Mouse (Mus musculus): ENCODE data around the gene Ptgis. TPM values are rescaled to one million over a fixed set of nuclear protein-coding genes. Genes with fewer than 3 reads are reported as not detected.

The Ptgis gene
- polyA plus RNA-seq, 1 experiment from 2014 or later = 37.6 TPM

DNA sequence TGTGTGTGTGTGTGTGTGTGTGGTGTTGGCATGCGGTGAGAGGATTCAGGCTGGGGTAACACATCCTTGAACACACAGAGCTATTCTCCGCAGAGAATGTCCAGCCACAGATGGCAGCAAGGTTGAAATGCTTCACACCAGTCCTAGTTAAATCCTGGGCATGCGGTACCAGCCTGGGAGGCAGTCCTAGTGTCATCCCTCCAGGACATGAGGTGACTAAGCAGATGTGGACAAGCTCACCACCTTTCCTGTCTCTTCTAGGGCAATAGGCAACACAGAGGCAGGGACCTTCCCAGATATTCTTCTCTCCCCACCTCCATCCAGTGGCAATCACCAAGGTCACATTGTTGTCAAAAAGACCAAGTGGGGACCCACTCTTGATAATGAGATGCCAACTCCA is 98.1 kb downstream of the Ptgis start:
- WGBS = 100% methylated on average over 2 of the region's 3 CpGs
- DNase-seq (ENCODE audit: low spot score) (no peak), ATAC-seq (ENCODE audit: low read depth) (no peak)
- no peak overlapping the region for H3K4me3 ChIP-seq (ENCODE audit: low read depth, low read length)
- no peaks in the 10 kb centered on the region for H3K9me3 ChIP-seq (ENCODE audit: control insufficient read depth, low read length)
- no peak overlapping the region for H3K4me2 ChIP-seq (ENCODE audit: low read depth, low read length)
- no peaks in the 10 kb centered on the region for H3K36me3 ChIP-seq (ENCODE audit: control insufficient read depth, insufficient read depth, low read length)
- no peak overlapping the region for H3K9ac ChIP-seq (ENCODE audit: low read depth, low read length)
- no peaks in the 10 kb centered on the region; the same call in 1 of the 2 replicates for H3K27me3 ChIP-seq (replicated peaks; ENCODE audit: control insufficient read depth, insufficient read depth, low read length)
- no peak overlapping the region for H3K27ac ChIP-seq (replicated peaks; ENCODE audit: low read depth, low read length)
- no peaks in the 10 kb centered on the region for H3K4me1 ChIP-seq (ENCODE audit: control insufficient read depth, insufficient read depth, low read length)

GRCm38 (mm10) chr2:167141810-167142209 is 98.6 kb downstream of the Ptgis start:
- WGBS = 83% methylated on average over 4 of the region's 4 CpGs
- Histone ChIP-seq H3K27ac (replicated peaks; ENCODE audit: low read depth, low read length) (no peak overlapping the region), H3K4me3 (ENCODE audit: low read depth, low read length) (no peak overlapping the region), H3K27me3 (replicated peaks; ENCODE audit: control insufficient read depth, insufficient read depth, low read length) (no peaks in the 10 kb centered on the region; the same call in 1 of the 2 replicates), H3K4me2 (ENCODE audit: low read depth, low read length) (no peak overlapping the region), H3K9ac (ENCODE audit: low read depth, low read length) (no peak overlapping the region), H3K4me1 (ENCODE audit: control insufficient read depth, insufficient read depth, low read length) (no peaks in the 10 kb centered on the region), H3K9me3 (ENCODE audit: control insufficient read depth, low read length) (no peaks in the 10 kb centered on the region), H3K36me3 (ENCODE audit: control insufficient read depth, insufficient read depth, low read length) (no peaks in the 10 kb centered on the region)
- DNase-seq (ENCODE audit: low spot score) = no peak
- ATAC-seq (ENCODE audit: low read depth) = no peak

Other genes with a start within 250 kb of the Ptgis start
- gene Stau1, start 244.3 kb downstream of the Ptgis start, polyA plus RNA-seq (2014; fragmentation: Nextera tagmentation; extraction: Ambion mirVana) = 74.7 and 79.3 TPM in 2 replicates
- gene Ddx27, start 225.4 kb downstream of the Ptgis start, polyA plus RNA-seq (2014; fragmentation: Nextera tagmentation; extraction: Ambion mirVana) = 31.2 and 34.8 TPM in 2 replicates
- gene Znfx1, start 177.6 kb downstream of the Ptgis start, polyA plus RNA-seq (2014; fragmentation: Nextera tagmentation; extraction: Ambion mirVana) = 9.5 and 10.2 TPM in 2 replicates
- 1.7 and 2.1 TPM in 2 replicates for gene Kcnb1, start 50.4 kb downstream of the Ptgis start, polyA plus RNA-seq (2014; fragmentation: Nextera tagmentation; extraction: Ambion mirVana)
- gene B4galt5, start 108.6 kb upstream of the Ptgis start, polyA plus RNA-seq (2014; fragmentation: Nextera tagmentation; extraction: Ambion mirVana) = 17.9 and 24.3 TPM in 2 replicates
- gene Slc9a8, start 181.1 kb upstream of the Ptgis start, polyA plus RNA-seq (2014; fragmentation: Nextera tagmentation; extraction: Ambion mirVana) = 13.6 and 17.8 TPM in 2 replicates